Mouse (Mus musculus) ZHBTc4 (cell line): ENCODE data around the gene Itgbl1.

Experiments
- DNase-seq: peaks from one replicate; pipeline ENCODE4 v3.0.0-alpha.2; 2011; ENCODE audit warnings: low read depth, low spot score

Itgbl1 gene

GRCm38 (mm10) chr14:123967996-123968395 is 308.2 kb downstream of the Itgbl1 start:
- no peak for DNase-seq

- DNase-seq, result no peak
Observed at GRCm38 (mm10) chr14:123990591-123991195, 330.9 kb downstream of the Itgbl1 start.
